Mouse (Mus musculus) layer of hippocampus, adult 18-20 months (tissue): ENCODE data around the gene Snrpf. TPM values are rescaled to one million over a fixed set of nuclear protein-coding genes. Genes with fewer than 3 reads are reported as not detected.
A peak's percentile ranks its signal among the peaks of the same experiment; 100 is the strongest.

ENCODE experiments used
- DNase-seq, 2 experiments: peaks; one replicate each; pipeline ENCODE4 v3.0.0; 2022; ENCODE audit warnings: low spot score in 2 of 2
- long read RNA-seq: library from polyadenylated mRNA; stranded (forward); transcript quantifications from one replicate; pipeline ENCODE4 v2.0.0, GENCODE M21; 2021
- total RNA-seq, 2 experiments: library from RNA; stranded (reverse); gene quantifications; 2 replicates each; pipeline ENCODE4 v1.2.3; 2021

The Snrpf gene
- total RNA-seq = 10 to 100 TPM; 10.5 to 13.5 TPM
- long read RNA-seq, transcript Snrpf-201 (4 exons, 861 nt) = major isoform, 28 of 35 reads
- long read RNA-seq, partial matches to known transcripts = 6 of 35 reads
- long read RNA-seq, other reads (novel, unspliced or antisense) = 1 of 35 reads

DNA sequence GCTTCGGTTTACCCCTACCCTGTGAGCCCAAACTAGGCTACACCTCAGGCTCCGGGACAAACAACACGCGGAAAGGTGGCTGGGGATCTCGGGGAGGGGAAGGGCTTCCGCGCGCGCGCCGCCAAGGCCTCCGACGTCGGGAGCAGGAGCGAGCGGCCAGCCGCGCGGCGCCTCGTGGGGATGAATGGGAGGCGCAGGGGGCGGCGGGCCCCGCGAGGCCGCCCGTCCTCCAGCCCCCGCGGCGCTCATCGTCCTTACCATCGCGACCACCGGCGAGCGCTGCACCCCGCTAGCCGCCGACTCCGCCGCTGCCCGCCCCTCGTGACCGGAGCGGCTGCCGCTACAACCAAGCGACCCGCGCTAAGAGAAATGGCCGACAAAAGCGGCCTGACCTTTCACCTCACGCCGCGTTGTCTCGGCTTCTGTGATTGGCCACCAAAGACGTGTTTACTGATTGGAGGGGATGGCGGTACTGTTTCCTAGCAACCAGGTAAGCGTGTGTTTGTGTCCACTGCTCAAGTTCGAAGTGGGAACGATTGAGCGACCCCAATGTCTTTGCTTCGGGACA is at the start of gene Snrpf:
Gene Snrpf, minus strand, starts transcription at position 426 of the 568 bp plus-strand sequence.
- peak; percentile 85 to 98 for DNase-seq

DNA sequence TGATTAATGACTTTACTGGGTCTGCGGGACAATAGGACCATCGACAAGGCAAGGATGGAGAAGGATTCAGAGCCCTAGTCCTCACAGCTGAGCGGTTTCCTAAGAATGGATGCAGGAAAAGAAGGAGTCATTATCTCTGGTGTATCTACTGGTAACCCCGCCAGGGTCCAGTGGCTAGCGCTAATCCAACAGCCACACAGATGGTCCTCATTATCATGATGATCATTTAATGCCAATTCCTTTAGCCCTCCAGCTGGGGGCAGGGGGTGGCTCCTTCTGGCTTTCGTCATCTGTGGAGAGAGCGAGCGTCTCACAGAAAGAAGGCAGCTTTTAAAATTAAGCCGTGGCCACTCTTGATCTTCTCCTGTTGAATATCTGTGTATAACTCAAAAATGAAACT is 46.4 kb upstream of the Snrpf start:
- no peak for DNase-seq

DNA sequence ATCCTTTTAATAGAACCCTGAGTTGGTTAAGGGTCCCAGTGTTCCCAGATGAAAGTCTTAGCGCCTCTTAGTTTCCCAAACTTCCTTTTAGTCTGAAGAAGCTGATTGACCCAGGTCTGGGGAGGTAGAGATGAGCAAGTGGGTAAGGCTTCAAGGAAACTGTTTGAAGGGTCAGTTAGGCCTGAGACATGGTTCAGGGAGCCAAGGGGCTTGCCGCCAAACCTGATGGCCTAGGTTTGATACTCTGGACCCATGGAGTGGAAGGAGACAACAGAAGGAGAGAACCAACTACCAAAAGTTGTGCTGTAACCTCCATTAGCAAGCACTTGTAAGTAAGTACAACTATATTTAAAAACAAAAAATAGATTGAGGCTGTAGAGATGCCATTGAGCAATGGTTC is 44.5 kb upstream of the Snrpf start:
- DNase-seq = no peak

DNA sequence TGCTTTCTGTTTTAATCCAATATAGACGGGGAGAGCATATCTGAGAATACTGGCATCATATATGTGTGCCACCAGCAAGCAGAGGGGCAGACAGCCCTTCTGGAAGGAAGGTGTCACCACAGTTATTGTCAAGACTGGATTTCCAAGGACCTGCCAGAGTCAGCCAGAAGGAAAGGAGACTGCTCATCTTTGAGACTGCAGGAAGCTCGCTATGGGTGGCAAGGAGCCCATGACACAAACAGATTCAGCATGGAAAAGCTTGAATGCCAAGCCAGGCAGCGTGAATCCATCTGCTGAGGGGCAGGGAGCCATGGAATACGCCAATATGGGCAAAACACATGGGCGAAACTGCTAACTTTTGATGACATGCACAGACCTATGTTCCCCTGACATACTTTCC is 44.1 kb upstream of the Snrpf start:
- DNase-seq = peak in 1 of 2 experiments; percentile 37

DNA sequence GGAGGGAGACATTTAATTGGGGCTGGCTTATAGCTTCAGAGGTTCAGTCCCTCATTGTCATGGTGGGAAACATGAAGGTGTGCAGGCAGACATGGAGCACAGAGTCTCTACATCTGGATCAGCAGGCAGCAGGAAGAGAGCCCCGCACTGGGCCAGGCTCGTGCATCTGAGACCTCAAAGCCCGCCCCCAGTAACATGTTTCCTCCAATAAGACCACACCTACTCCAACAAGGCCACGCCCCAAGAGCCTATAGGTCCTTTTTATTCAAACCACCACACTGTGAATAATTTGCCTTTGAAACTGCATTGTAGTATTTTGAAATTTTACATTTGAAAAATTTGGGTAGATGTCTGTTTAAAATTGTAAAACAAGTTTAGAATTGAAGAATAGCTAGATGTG is 42.6 kb upstream of the Snrpf start:
- no peak for DNase-seq

DNA sequence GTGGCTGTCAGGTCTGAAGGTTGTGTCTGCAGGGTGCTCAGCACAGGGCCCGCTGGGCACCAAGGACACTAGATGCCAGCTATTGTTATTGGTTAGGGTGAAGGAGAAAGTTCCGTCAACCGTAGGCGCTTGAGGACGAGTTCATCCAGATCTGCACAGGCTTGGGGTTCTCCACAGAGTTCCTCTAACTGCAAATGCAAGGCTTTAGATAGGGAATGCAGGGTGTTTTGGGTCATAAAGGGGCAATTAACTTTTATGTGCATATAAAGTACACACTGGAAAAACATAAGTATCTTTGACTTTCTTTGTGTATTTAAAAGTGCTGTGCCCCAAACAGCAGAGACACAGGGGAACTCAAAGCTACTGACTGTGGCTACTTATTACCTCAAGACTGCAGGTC is 40.8 kb upstream of the Snrpf start:
- DNase-seq = no peak

DNA sequence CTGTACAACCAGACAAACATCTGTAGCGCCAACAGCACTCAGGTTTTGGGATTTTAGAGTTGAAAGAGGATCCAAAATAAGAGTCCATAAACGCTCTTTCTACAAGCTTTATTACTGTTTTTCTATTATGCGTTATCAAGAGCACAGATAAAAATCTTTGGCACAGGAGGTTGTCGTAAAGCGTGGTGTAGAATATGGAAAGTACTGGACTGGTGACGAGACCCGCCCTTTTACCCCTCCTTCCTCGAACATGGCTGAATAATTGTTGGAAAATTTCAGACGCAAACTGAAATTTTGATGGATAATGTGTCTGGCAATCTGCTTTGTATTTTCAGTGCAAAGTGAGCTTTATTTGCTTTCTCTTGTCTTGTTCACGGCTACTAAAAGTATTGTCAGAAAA is 34.6 kb upstream of the Snrpf start:
- DNase-seq = no peak

DNA sequence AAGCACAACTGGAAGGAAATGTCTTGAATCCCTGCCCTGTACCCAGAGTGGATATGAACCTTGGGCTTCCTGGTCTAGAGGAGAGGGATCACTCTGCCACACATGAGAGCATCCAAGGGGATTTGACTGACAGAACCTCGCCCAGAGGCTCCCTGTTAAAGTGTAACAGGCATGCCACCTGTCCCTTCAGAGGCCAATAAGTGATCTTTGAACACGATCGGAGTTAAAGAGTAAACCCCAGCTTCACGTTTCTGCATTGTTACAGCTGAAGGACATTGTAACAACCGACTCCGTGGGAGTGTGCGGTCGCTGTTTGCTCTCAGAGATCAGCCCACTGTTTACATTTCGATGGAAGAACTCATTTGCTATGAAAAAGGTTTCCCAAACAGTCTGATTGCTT is 34.2 kb upstream of the Snrpf start:
- DNase-seq = no peak

DNA sequence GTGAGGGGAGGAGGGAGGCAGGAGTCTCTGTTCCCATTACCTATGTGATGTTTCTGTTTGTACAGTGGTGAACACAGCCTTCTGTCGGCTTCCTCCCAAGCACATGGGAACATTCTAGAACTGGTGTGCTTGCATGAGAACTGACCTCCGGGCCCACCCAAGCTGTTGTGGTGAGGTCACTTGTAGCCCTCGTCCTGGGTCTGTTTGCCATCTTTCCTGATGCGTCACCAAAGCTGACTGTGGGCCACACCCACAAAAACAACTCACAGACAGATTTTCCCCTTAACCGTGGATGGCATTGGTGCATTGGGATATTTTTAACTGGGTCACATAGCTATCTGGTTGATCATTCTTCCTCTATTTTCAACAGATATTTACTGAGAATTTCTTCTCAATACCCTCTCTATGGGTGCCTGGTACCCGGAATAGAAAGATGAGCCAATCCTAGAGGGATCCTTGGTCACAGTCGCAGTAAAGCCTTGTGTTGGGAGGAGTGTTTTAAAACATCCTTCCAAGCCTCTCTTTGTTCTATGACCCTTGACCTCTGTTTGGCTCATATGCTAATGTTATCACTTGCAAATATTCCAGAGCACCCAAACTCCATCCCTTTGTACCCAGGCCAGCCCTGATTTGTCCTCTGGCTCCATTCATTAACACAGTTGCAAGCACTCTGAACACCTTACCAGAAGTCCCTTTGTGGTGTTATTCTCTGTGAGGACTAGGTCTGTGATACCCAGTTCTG is 31.1 kb upstream of the Snrpf start:
- no peak for DNase-seq

DNA sequence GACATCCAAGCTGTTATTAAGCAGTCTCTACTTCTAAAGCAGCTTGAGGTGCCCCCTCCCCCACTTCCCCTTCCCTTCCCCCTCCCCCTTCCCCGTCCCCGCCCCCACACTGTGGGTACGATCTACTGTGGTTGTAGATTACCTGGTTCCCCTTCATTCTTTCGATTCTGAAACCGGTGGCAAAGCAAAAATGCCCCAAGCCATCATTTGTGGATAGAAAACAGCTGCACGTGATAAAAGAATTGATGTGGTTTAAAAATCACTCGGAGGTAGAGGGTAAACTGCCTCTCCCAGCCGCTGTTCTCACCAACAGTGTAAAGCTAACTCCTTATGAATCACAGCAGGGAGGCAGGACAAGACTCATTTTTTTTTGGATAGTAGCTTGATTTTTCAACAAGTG is 25.3 kb upstream of the Snrpf start:
- no peak for DNase-seq

DNA sequence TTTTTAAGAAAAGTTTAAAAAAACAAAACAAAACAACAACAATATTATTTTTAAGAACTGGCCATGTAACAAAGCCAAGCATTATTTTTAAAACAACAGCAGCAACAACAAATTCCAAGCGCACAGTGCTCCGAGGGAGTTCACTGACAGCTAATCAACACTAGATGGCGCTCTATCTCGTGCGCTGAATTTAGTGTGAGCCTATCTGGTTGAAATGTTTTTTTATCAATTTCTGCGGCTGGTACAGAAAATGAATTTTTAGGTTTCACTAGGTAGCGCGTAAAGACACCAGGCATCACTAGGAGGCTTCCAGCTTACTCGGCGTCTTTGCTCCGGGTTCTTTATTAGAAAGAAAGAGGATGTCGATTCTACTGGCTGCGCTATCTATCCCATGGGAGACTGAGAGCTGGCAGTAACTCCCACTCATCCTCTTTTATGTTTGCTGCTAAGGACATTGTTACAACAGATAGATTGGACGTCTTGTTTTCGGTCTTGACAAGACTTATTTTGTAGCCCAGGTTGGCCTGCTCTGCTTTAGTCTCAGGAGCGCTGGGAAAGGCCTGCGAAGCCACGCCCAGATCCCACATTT is 22.0 kb upstream of the Snrpf start:
- DNase-seq = peak; percentile 12 to 69

DNA sequence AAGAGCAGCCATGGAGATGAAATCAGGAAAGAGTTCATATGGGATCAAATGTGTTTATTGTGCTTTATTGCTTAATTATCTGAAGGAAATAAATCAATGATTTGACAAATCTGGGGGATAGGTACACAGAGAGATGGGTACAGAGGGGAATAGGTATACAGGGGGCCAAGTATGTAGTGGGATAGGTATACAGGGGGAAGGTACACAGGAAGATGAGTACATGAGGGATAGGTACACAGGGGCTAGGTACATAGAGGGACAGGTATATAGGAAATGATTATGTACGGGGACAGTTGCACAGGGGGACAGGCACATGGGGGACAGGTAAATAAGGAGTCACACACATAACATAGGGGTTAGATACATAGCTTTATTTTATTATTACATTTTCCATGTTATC is 21.4 kb upstream of the Snrpf start:
- DNase-seq = no peak

DNA sequence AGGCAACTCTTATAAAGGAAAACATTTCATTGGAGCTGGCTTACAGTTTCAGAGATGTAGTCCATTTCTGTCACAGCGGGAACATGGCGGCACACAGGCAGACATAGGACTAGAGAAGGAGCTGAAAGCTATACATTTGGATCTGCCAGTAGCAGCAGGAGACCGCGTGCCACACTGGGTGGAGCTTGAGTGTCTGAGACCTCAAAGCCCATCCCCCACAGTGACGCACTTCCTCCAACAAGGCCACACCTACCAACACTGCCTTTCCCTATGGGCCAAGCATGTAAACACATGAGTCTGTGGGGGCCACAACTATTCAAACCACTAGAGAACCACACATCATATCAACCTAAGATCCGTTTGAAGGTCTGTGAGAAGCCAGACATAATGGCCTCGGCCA is 19.7 kb upstream of the Snrpf start:
- no peak for DNase-seq

DNA sequence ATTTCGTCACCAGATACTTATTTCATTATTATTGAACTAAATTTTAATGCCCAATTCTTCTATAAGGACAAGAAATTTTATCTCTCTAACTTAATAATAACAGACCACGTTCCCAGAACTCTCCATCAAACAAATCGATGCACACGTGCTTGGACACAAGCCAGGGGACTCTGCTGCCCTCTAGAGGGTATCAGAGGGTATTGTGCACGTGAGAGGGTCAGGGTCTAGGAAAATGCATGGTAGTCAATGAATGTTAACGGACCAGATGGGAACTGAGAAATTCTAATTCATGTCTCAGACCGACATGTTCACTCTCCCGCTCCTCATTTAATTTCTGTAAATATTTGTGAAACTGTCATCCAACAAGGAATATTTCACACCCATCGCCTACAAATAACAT is 18.5 kb upstream of the Snrpf start:
- DNase-seq = no peak

DNA sequence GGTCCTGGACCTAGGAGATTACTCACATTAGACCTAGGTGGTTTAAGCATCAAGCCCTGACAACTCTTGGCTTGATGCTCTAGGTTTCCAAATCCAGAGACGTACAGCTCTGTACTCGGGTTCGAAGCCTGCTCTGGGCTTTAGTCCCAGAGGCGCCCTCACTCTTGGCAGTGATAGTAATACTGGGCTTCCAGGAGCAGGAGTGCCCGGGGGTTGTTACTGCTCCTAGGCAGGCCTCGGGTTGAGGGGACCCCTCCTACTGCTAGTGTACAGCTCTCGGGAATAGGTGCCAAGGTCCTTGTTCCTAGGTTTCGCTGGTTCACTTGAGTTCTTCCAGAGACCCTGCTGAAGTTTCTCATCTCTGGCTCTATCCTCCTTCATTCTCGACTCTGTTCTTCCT is 16.8 kb upstream of the Snrpf start:
- DNase-seq = no peak

DNA sequence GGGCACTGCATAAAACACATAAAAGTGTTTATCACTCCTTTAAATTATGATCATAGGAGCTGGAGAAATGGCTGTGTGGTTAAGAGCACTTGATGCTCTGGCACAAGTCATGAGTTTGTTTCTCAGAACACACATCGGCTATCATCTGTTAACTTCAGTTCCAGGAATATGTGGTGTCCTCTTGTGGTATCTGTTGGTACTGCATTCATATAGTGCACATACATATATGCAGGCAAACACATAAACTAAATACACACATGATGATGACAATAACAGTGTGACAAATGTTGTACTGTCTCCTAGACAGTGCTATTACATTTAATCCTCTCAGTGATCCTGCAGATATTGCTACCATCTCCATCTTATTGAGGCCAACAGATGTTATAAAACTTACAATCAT is 13.8 kb upstream of the Snrpf start:
- no peak for DNase-seq

DNA sequence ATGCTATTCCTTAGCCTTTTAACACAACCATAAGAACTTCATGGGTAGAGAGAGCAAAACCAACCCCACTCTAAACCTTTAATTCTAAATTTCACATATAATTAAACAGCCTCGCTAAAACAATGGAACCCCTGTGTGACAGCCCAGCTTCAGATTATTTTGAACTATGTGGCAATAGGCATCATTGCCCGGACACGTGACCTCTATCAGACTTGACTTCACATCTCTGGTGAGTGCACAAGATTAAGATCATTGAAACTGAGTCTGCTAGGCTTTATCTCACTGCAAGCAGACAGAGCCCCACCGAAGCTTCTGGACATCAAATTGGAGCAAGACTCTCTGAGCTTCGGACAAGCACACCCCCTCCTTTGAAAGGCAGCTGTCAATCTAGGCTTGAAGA is 12.8 kb upstream of the Snrpf start:
- no peak for DNase-seq

DNA sequence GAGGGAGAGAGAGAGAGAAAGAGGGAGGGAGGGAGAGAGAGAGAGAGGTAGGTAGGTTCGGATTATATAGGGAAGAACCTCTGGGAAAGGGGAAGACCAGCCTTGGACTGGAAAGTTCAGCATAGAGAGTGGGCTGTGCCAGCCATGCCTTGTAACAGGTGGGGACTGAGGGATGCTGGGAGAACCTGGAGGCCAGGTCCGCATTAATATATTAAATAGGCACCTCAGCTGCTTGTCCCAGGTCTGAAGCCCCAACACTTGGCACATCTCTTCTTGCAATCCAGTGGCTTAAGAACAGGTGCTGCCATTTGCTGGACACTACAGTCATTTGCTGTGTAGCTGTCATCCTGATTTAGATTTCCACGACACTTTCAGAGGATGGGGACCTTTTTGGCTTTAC is 7.1 kb upstream of the Snrpf start:
- no peak for DNase-seq

DNA sequence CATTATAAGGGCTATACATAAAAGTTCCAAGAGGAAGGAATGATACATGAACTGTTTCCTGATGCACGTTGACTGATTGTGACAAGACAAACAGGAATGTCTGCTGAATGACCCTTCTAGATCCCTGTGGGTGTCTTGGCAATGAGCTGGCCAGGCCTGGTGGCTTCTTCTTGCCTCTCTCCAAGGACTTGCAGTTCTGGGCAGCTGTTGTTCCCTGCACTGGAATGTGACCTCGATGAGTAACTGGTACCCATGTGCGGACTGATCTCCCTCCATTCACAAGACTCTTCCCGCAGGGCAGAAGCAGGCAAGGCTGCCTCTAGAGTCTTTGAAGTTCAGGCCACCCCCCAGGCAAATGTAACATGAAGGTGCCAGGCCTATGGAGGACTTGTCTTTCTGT is 6.3 kb upstream of the Snrpf start:
- no peak for DNase-seq

DNA sequence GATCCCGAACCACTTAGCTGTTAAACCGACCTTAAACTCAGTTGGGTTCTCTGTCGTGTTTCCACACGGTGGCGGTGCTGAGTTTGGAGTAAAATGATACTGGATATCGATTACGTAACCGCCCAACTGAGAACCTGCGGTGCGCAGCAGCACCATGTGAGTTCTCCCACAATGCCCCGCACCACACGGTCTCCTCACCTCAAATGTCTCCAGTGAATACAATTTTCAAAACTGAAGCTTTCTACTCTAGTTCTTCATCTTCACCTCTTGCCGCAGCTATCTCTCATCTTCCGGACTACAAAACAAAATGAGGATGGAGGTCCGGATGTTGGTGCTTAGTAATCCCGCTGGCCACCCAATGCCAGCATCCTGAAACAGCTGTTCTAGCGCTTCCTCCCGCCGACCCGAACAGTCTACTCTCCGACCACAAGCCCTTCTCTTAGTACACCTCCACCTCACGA is 4.5 kb upstream of the Snrpf start:
- peak; percentile 80 to 95 for DNase-seq

DNA sequence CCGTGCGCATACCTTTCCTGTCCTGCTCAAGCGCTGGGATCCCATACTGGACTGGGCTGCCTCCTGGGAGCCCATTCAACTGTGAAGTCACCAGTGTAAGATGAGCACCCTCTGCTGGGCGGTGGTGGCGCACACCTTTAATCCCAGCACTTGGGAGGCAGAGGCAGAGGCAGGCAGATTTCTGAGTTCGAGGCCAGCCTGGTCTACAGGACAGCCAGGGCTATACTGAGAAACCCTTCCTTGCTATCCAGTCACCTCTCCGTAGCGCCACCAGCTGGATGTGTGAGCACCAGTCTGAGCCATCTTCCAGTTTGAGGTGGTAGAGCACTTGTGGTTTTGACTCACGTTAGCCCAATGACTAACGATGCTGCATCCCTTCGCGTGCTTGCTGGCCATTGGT is 3.0 kb upstream of the Snrpf start:
- no peak for DNase-seq

DNA sequence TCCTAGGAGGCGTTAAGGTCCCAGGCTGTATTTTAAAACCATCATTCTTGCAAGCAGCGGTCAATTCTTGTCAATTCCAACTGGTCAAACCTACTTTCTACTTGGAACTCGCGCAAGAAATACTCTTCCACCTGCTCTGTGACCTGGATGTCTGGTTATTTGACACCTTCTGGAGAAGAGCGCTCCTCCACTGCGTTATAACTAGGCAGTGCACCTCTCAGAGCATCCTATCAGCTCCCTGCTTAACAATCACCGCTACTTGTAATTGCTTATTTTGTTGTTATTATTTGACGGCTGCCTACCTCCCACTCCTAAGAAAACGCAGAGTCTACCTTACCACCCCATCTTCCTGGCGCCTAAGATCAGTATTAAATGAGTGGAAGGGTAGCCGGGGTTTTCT is 710 bp downstream of the Snrpf start:
- no peak for DNase-seq
